Mouse (Mus musculus) spleen, adult 2 months (tissue): Measurements from ENCODE around the gene A930033H14Rik.

Experiments used
- CTCF ChIP-seq: fragments of 200-500 bp; IDR thresholded peaks from 2 replicates; pipeline ENCODE4 v1.5.1; 2011; ENCODE audit warnings: mild to moderate bottlenecking, inconsistent platforms; ENCODE audit not compliant: insufficient read depth, insufficient read length, insufficient replicate concordance; ENCODE audit errors: extremely low read depth
- POLR2A ChIP-seq: fragments of 200-500 bp; IDR thresholded peaks from 2 replicates; pipeline ENCODE4 v1.6.1; 2011; ENCODE audit warnings: low read depth, low read length, inconsistent platforms

DNA sequence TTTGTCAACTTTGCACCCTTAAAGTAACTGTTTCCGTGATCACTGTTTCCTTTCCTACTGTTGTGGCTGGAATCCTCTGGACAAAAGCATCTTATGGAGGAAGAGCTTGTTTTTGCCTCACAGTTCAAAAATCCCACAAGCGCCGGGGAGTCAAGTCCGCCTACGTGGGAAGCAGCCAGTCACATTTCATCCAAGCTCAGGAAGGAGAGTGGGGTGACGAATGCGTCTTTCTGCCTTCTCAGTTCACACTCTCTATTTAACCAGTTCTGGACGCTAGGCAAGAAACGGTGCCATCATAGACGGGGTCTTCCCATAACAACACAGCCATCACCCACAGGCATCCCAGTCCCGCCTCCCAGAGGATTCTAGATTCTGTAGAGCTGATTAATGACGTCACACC, 46.4 kb downstream of the A930033H14Rik start:
- TF ChIP-seq POLR2A (no peak), CTCF (no peak)
